Mouse (Mus musculus) brain, embryonic 14.5 days (tissue): ENCODE data around the gene Rhno1.
"Not testable (repeated sequence)": the region's sequence is repeated elsewhere in the genome, so short reads cannot be mapped to it uniquely, and the experiment has no call there.

Experiments used
- CTCF ChIP-seq: fragments of 200-500 bp; IDR thresholded peaks from 2 replicates; pipeline ENCODE4 v1.5.1; 2012; ENCODE audit warnings: inconsistent platforms, mild to moderate bottlenecking, moderate library complexity, borderline replicate concordance; ENCODE audit not compliant: insufficient read depth, insufficient read length; ENCODE audit errors: extremely low read depth
- POLR2A ChIP-seq: fragments of 200-500 bp; IDR thresholded peaks from 2 replicates; pipeline ENCODE4 v1.6.1; 2012; ENCODE audit warnings: mild to moderate bottlenecking, inconsistent platforms, borderline replicate concordance; ENCODE audit not compliant: poor library complexity, insufficient read depth, insufficient read length, severe bottlenecking; ENCODE audit errors: extremely low read depth

DNA sequence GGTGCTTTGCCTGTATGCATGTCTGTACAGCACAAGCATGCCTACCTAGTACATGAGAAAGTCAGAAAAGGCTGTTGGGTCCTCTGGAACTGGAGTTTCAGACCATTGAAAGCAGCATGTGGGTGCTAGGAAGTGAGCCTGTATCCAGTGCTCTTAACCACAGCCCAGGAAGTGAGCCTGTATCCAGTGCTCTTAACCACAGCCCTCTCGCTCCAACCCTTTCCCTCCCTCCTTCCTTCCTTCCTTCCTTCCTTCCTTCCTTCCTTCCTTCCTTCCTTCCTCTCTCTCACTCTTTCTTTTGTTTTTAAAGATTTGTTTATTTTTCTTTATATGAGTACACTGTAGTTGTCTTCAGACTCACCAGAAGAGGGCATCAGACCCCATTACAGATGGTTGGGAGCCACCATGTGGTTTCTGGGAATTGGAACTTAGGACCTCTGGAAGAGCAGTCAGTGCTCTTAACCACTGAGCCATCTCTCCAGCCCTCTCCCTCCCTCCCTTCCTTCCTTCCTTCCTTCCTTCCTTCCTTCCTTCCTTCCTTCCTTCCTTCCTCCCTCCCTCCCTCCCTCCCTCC, 18.0 kb upstream of the Rhno1 start:
- TF ChIP-seq POLR2A, CTCF: not testable (repeated sequence)
